Mouse (Mus musculus) stomach, postnatal 0 days (tissue): ENCODE results near the gene Pappa.

ENCODE experiments used
- CTCF ChIP-seq: IDR thresholded peaks from 2 replicates; pipeline ENCODE4 v1.5.1; 2016; ENCODE audit warnings: antibody characterized with exemption, low read depth, mild to moderate bottlenecking, moderate library complexity
- EP300 ChIP-seq: optimal IDR thresholded peaks from 2 replicates; pipeline ENCODE3; 2016; ENCODE audit warnings: antibody characterized with exemption

- no peak for TF ChIP-seq CTCF
- no peak for TF ChIP-seq EP300
Measured at GRCm38 (mm10) chr4:65289247-65289646, 165.3 kb downstream of the Pappa start.
